Mouse (Mus musculus) brain, embryonic 14.5 days (tissue): ENCODE measurements around the gene Trmt1.

Source experiments
- CTCF ChIP-seq: fragments of 200-500 bp; IDR thresholded peaks from 2 replicates; pipeline ENCODE4 v1.5.1; 2012; ENCODE audit warnings: inconsistent platforms, mild to moderate bottlenecking, moderate library complexity, borderline replicate concordance; ENCODE audit not compliant: insufficient read depth, insufficient read length; ENCODE audit errors: extremely low read depth
- POLR2A ChIP-seq: fragments of 200-500 bp; IDR thresholded peaks from 2 replicates; pipeline ENCODE4 v1.6.1; 2012; ENCODE audit warnings: mild to moderate bottlenecking, inconsistent platforms, borderline replicate concordance; ENCODE audit not compliant: poor library complexity, insufficient read depth, insufficient read length, severe bottlenecking; ENCODE audit errors: extremely low read depth

DNA sequence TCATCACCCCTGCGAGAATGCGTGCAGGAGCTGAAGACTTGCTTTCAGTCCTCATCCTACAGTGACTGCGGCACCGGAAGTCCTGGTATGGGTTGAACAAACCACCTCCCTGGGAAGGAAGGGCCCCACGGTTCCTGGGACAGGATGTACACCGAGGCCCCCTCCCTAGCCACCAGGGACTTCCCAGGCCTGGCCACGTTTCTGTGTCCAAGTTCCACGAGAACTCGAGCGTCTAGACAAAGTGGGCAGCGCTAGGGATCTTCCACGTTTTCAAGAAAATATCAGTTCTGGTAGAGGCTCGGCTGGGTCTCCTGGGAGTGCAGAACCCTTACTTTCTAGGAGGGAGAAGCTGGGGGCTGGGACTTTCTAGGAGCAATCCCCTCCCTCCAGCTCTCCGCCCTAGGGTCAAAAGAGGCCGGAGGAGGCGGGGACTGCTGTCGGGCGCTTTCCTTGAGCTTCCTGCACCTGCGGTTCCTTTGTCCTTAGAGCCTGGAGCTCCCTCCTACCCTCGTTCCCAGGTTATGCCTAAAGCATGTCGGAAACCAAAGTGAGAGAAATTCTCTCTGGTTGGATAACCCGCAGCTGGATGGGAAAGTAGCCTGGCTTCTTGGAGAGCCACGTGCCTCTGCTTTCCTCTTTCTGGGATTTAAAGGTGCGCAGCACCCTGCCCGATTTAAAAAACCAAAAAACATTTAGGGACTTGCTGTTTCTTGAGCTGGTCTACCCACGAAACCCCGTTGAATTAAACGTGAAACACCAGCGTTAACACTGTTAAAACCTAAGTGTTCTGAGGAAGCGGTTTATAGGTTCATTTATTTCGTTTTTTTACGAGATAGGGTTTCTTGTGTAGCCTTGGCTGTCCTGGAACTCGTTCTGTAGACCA lies 25.9 kb upstream of the Trmt1 start:
- TF ChIP-seq POLR2A (no peak), CTCF (no peak)
